In genomic region chr6:85186033-85186743, GRCm38 (mm10) we compare ENCODE assay signal across 10 mouse cellular contexts. TPM values are rescaled to one million over a fixed set of nuclear protein-coding genes. Genes with fewer than 3 reads are reported as not detected.
A peak's percentile ranks its signal among the peaks of the same experiment; 100 is the strongest.
DNase-seq lines count a peak whose midpoint lies in the region; ATAC-seq and TF ChIP-seq lines count a peak whose summit lies in the region.
"Had no signal": no experiment of that assay in that cellular context is flagged by ENCODE, and none has a peak within 500 bp of the region (broad histone marks: within the 10 kb centered on the region; RNA-seq: fewer than 3 reads in every experiment).

No protein-coding gene starts in this region.

- H3K4me3 ChIP-seq in heart, embryonic 14.5 days (ENCODE audit: control insufficient read depth in 1 of 2, insufficient read depth in 1 of 2, low read depth in 1 of 2, low read length in 2 of 2): peak overlapping the region in 1 of 2 experiments; percentile 14; a peak in 1 of 4 replicates
- peak overlapping the region; percentile 38; the same call in 1 of the 2 replicates for H3K4me3 ChIP-seq in intestine, postnatal 0 days (ENCODE audit: low read depth, low read length)
- no peak overlapping the region; the same call in 1 of the 2 replicates for H3K4me3 ChIP-seq in liver, embryonic 16.5 days (ENCODE audit: low read depth, low read length)

- no peaks in the 10 kb centered on the region for H3K9me3 ChIP-seq in heart, embryonic 14.5 days (ENCODE audit: control insufficient read depth, low read length)
- H3K9me3 ChIP-seq in intestine, postnatal 0 days (ENCODE audit: control insufficient read depth): no peaks in the 10 kb centered on the region
- H3K9me3 ChIP-seq in liver, embryonic 16.5 days (replicated peaks; ENCODE audit: control insufficient read depth, low read length): no peaks in the 10 kb centered on the region

- H3K36me3 ChIP-seq in heart, embryonic 14.5 days (ENCODE audit: control insufficient read depth, insufficient read depth, low read length): no peaks in the 10 kb centered on the region
- H3K36me3 ChIP-seq in intestine, postnatal 0 days (ENCODE audit: control insufficient read depth, insufficient read depth): no peaks in the 10 kb centered on the region
- no peaks in the 10 kb centered on the region for H3K36me3 ChIP-seq in liver, embryonic 16.5 days (ENCODE audit: control insufficient read depth, insufficient read depth)

- 0 out of 2 replicates have a peak overlapping the region, but pooled peaks have one; percentile 11 for H3K4me2 ChIP-seq in heart, embryonic 14.5 days (ENCODE audit: low read length)
- H3K4me2 ChIP-seq in intestine, postnatal 0 days (replicated peaks; ENCODE audit: low read depth): peak overlapping the region; percentile 40; the same call in 1 of the 2 replicates
- 0 out of 2 replicates have a peak overlapping the region, but pooled peaks have one; percentile 27 for H3K4me2 ChIP-seq in liver, embryonic 16.5 days (ENCODE audit: low read depth, low read length)

- ATAC-seq in heart, embryonic 14.5 days (ENCODE audit: insufficient number of reproducible peaks, insufficient read depth, low FRiP score, low read depth): no peak
- ATAC-seq in intestine, postnatal 0 days: no peak
- ATAC-seq in liver, embryonic 16.5 days (ENCODE audit: low read depth): no peak

- peaks cover 5 to 19% of the 10 kb centered on the region in 2 experiments; a peak in 3 of 4 replicates for H3K4me1 ChIP-seq in heart, embryonic 14.5 days (ENCODE audit: control insufficient read depth in 2 of 2, insufficient read depth in 2 of 2, low read length in 2 of 2)
- no peaks in the 10 kb centered on the region; the same call in 1 of the 2 replicates for H3K4me1 ChIP-seq in intestine, postnatal 0 days (replicated peaks; ENCODE audit: control insufficient read depth, insufficient read depth, low read length)
- no peaks in the 10 kb centered on the region; the same call in 1 of the 2 replicates for H3K4me1 ChIP-seq in liver, embryonic 16.5 days (ENCODE audit: control insufficient read depth, low read depth, low read length)

- no peak overlapping the region for H3K9ac ChIP-seq in heart, embryonic 14.5 days (ENCODE audit: low read length)
- no peak overlapping the region for H3K9ac ChIP-seq in intestine, postnatal 0 days (ENCODE audit: low read depth, low read length)
- no peak overlapping the region for H3K9ac ChIP-seq in liver, embryonic 16.5 days (ENCODE audit: low read depth, low read length)

- TF ChIP-seq CTCF in intestine, postnatal 0 days (IDR thresholded peaks at IDR 0.05; ENCODE audit: low read depth): no peak

- DNase-seq in heart, adult 8-10 months (ENCODE audit: low spot score): no peak
- peak; percentile 54 for DNase-seq in embryo, embryonic 10.5 days (ENCODE audit: low spot score)
- DNase-seq in thymus, postnatal 10 days (ENCODE audit: low spot score in 2 of 2): no peak
- no peak for DNase-seq in urinary bladder, postnatal 25 days (ENCODE audit: low spot score)
- no peak for DNase-seq in thymus, postnatal 25 days

- no peak overlapping the region for H3K27ac ChIP-seq in heart, embryonic 14.5 days (replicated peaks in 1 of 2; ENCODE audit: control insufficient read depth in 1 of 2, insufficient read depth in 1 of 2, low read depth in 2 of 2, low read length in 2 of 2)
- H3K27ac ChIP-seq in intestine, postnatal 0 days (ENCODE audit: low read depth, low read length): no peak overlapping the region
- H3K27ac ChIP-seq in liver, embryonic 16.5 days (ENCODE audit: low read length): no peak overlapping the region

- 2% methylated on average over 33 of the region's 33 CpGs for WGBS in heart, embryonic 14.5 days
- 5% methylated on average over 33 of the region's 33 CpGs for WGBS in intestine, postnatal 0 days
- 3% methylated on average over 33 of the region's 33 CpGs for WGBS in liver, embryonic 16.5 days (ENCODE audit: insufficient replicate concordance)

- peaks cover 75% of the 10 kb centered on the region for H3K27me3 ChIP-seq in heart, embryonic 14.5 days (ENCODE audit: control insufficient read depth, insufficient read depth, low read length)
- H3K27me3 ChIP-seq in intestine, postnatal 0 days (replicated peaks; ENCODE audit: control insufficient read depth, insufficient read depth, low read length): peaks cover 65% of the 10 kb centered on the region
- H3K27me3 ChIP-seq in liver, embryonic 16.5 days (ENCODE audit: control insufficient read depth, insufficient read depth, low read depth, low read length): peaks cover 68% of the 10 kb centered on the region

RNA-seq across cellular contexts. Expression of gene Emx1, which starts 1.1 kb away (rescaled TPM):
- not detected in 2 replicates for polyA plus RNA-seq in heart, embryonic 14.5 days (2014; fragmentation: Nextera tagmentation; extraction: Ambion mirVana)
- not detected for total RNA-seq in heart, adult 8-10 months (2022)
- polyA plus RNA-seq in intestine, postnatal 0 days (2015; fragmentation: Nextera tagmentation; extraction: Ambion mirVana): not detected in 2 replicates
- polyA plus RNA-seq in liver, embryonic 16.5 days (2015; fragmentation: Nextera tagmentation; extraction: Ambion mirVana): not detected in 2 replicates
- total RNA-seq: gastrocnemius, adult 8-10 months had no signal
- polyA plus RNA-seq: C2C12 had no signal

RNA-seq across cellular contexts. Expression of gene Spr, which starts 48.6 kb away (rescaled TPM):
- 55.2 and 83.6 TPM in 2 replicates for polyA plus RNA-seq in heart, embryonic 14.5 days (2014; fragmentation: Nextera tagmentation; extraction: Ambion mirVana)
- total RNA-seq in heart, adult 8-10 months (2022): 100 to 1,000 TPM in 1 of 4 experiments, 10 to 100 TPM in 3; 85.7 to 109 (median 94.2) TPM
- 66.2 and 70.7 TPM in 2 replicates for polyA plus RNA-seq in intestine, postnatal 0 days (2015; fragmentation: Nextera tagmentation; extraction: Ambion mirVana)
- 29.0 and 30.2 TPM in 2 replicates for polyA plus RNA-seq in liver, embryonic 16.5 days (2015; fragmentation: Nextera tagmentation; extraction: Ambion mirVana)
